Mouse (Mus musculus) lung, adult 2 months (tissue): ENCODE results near the gene L3mbtl4. TPM values are rescaled to one million over a fixed set of nuclear protein-coding genes. Genes with fewer than 3 reads are reported as not detected.

Source experiments
- DNase-seq: peaks from one replicate; pipeline ENCODE4 v3.0.0; 2022
- H3K4me1 ChIP-seq: fragments of 200-500 bp; 2 replicates; pipeline ENCODE4 v1.6.1; 2011; ENCODE audit warnings: low read length; ENCODE audit not compliant: control insufficient read depth, insufficient read depth
- H3K4me3 ChIP-seq: fragments of 200-500 bp; replicated peaks from 2 replicates; pipeline ENCODE3; 2011; ENCODE audit warnings: low read depth, mild to moderate bottlenecking, control low read depth, low read length; ENCODE audit errors: extremely low read depth
- CTCF ChIP-seq: fragments of 200-500 bp; IDR thresholded peaks from 2 replicates; pipeline ENCODE4 v1.5.1; 2011; ENCODE audit warnings: mild to moderate bottlenecking, low read length, control low read depth; ENCODE audit not compliant: insufficient read depth
- POLR2A ChIP-seq: fragments of 200-500 bp; IDR thresholded peaks from 2 replicates; pipeline ENCODE4 v1.6.1; 2011; ENCODE audit warnings: low read depth, mild to moderate bottlenecking, control low read depth, low read length, borderline replicate concordance; ENCODE audit errors: extremely low read depth
- WGBS: fragments of 180-500 bp; shearing (Covaris S2); methylation state at CpG from one replicate; pipeline ENCODE4 v1.1.7; 2018; 5-methylcytosine and 5-hydroxymethylcytosine counted together
- polyA plus RNA-seq: library from polyadenylated mRNA; depleted of rRNA; stranded (reverse); fragments of >200 nt; gene quantifications from 2 replicates; pipeline ENCODE4 v1.2.3, GENCODE M21; 2012

L3mbtl4 gene
- polyA plus RNA-seq, 1 experiment = not detected

DNA sequence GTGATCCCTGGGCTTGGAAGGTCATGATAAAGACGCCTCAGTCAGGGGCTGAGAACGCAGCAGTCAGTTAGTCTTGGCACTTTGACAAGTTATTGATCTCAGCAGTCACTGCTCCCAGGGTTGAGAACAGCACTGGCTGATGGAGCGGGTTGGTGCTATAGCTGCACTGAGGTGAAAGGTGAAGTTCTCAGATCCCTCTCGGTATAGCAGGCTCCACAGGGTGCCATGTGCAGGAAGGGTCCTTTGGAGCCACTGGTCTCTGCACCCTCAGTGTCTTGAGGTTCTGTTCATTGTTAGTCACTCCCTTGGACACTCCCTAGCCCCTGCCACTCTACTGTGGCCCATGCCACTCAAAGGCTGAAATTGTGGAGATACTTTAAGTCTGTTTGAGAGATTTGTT, 14.5 kb downstream of the L3mbtl4 start:
- no peak overlapping the region for H3K4me3 ChIP-seq
- no peak for TF ChIP-seq POLR2A
- TF ChIP-seq CTCF = no peak
- WGBS = 84% methylated on average over 4 of the region's 4 CpGs

DNA sequence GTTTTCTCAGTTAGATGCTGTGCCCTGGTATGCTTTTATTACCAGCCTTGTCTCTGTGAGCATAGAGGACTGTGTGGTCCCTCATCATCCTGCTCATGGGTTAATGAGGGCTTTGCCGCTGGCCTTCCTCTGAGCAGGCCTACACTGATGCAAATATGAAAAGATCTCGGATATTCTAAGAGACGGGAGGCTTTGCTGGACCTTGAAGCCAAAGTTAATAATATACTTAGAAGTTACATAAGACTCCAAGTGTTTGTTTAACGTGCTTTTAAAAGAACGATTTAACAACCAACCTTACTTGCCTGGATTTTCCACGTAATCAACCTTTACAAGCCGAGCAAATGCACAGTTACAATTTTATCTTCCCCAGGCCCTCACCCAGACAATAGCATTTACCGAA, 15.1 kb downstream of the L3mbtl4 start:
- no peak for DNase-seq
- TF ChIP-seq CTCF = no peak
- TF ChIP-seq POLR2A = no peak
- H3K4me3 ChIP-seq = no peak overlapping the region
- 73% methylated on average over 8 of the region's 8 CpGs for WGBS
- H3K4me1 ChIP-seq = no peaks in the 10 kb centered on the region

More for the DNA sequence above, 14.5 kb downstream of the L3mbtl4 start:
- H3K4me1 ChIP-seq = no peaks in the 10 kb centered on the region
- DNase-seq = no peak

DNA sequence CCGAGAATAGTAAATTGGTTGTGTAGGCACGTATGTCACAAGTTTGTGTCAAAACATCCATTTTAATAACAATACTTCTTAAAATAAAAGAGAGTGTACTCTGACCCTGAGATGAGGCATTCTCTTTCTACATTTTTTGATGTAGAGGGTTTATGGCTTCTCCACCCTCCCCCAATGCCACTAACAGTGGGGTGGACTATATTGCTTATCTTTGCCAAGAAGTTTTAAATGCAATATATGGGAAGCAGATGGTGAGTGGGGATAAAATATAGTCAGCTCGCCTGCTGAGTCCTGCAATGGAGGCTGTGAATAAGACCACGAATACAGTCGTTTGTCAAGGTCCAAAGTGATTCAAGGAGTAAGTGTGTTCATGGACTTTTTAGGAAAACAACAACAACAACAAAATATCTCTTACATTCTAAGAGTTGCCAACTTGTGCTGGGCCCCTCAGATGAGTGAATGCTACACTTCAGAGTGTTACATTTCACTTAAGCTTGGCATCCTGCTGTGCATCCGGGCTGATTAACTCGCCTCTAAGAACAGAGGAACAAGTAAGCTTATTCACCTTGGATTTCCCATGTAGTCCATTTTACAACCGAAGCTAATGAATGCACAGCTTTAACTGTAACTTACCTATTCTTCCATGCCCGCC, 18.2 kb downstream of the L3mbtl4 start:
- no peak for DNase-seq
- no peak for TF ChIP-seq POLR2A
- no peak for TF ChIP-seq CTCF
- no peak overlapping the region for H3K4me3 ChIP-seq
- WGBS = 69% methylated on average over 9 of the region's 9 CpGs
- no peaks in the 10 kb centered on the region for H3K4me1 ChIP-seq

DNA sequence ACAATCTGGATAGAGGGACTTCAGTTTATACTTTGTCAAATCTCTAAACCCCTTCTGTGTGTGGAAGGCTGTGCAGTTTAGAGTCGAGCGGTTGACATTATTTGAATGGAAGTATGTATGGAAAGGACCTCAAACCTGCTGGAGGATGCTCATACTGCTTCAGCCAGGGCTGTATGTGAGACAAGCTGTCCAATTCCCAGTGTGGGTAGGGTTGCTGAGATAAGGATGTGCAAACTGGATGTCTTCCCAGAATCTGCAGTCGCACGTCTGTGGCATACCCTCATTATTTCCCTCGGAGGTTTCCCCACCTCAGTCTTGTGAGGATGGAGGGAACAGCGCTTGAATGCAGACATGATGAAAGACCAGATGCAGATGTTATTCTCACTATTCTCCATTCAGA, 34.8 kb downstream of the L3mbtl4 start:
- WGBS = 67% methylated on average over 6 of the region's 6 CpGs
- Histone ChIP-seq H3K4me1 (no peaks in the 10 kb centered on the region), H3K4me3 (no peak overlapping the region)
- no peak for DNase-seq
- TF ChIP-seq CTCF (no peak), POLR2A (no peak)

DNA sequence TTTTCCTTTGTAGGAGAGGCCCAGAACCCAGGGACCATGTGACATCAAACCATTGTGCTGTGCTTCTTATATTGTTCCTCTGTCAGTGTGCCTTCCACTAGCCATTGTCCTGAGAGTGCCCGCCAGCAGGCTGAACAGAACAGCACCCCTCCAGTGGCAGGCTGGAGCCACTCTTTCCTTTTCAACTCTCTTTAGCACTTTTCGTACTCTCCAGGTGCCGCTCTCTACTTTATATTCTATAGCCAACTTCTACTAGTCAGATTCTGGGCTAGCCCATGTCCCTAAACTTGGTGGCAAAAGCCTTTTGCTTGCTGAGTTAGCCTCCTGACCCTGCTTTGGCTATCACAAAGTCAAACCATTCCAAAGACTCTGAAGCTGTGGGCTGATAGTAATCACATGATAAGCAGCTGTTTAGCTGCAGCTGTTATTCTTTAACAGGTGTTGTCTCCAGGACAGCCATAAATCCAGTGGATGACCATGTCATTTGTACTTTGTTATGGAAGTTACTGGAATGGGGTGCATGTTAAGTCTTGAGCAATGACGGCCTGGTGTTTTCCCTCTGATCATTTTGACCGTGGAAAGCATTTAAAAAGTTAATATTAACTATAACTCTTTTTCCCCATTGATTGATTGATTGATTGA, 38.8 kb downstream of the L3mbtl4 start:
- TF ChIP-seq POLR2A = no peak
- TF ChIP-seq CTCF = no peak
- H3K4me3 ChIP-seq = no peak overlapping the region
- DNase-seq = no peak
- 84% methylated on average over 5 of the region's 5 CpGs for WGBS
- no peaks in the 10 kb centered on the region for H3K4me1 ChIP-seq

DNA sequence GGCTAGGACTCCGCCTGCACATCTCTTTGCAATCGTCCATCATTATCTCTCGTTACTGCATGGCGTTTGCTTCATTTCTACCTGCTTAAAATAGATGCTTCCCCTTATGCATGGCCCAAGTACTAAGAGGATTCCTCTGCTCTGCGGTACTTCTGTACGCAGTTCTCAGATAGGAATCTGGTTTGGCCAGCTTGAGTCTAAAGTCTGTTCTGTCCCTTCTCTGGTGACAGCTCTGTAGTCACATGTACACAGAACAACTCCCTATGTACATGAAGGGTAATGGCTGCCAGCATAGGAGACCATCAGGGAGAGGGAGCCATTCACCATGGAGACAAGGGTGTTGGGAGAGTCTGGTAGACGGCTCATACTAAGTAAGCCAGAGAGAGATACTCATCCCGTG, 47.3 kb downstream of the L3mbtl4 start:
- WGBS = 86% methylated on average over 8 of the region's 8 CpGs
- Histone ChIP-seq H3K4me1 (no peaks in the 10 kb centered on the region), H3K4me3 (no peak overlapping the region)
- no peak for DNase-seq
- TF ChIP-seq POLR2A (no peak), CTCF (no peak)

DNA sequence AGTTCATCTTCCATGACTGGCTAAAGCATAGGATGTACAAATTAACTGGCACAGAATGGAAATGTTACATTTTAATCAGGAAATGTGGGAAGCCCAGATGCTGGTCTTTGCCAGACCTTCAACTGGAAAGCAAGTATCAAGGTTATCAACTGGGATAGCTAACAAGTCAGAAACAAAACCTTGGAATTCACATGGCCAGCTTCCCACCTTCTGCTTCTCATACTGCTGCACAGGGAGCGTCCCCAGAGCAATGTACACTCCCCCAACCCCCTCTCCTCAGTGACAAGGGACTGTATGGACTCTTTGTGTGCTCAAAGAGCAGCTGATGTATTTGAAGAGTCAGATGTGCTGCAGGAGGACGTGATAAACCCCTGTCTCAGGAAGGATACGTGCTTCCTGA, 49.0 kb downstream of the L3mbtl4 start:
- Histone ChIP-seq H3K4me1 (no peaks in the 10 kb centered on the region), H3K4me3 (no peak overlapping the region)
- 35% methylated on average over 3 of the region's 3 CpGs for WGBS
- DNase-seq = no peak
- TF ChIP-seq POLR2A (no peak), CTCF (no peak)

DNA sequence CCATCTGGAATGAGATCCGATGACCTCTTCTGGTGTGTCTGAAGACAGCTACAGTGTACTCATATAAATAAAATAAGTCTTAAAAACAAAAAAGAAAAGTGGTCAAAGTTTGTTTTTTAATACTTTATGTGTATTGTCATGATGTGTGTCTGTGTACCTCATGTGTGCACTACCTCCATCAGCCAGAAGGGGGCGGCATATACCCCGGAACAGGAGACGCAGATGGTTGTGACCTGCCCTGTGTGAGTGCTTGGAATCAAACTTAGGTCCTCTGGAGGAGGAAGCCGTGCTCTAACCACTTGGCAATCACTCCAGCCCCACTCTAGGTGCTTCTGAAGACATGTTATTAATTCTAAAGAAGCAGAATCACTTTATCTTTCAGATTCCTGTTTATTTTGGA, 58.6 kb downstream of the L3mbtl4 start:
- 77% methylated on average over 5 of the region's 5 CpGs for WGBS
- no peak for TF ChIP-seq POLR2A
- TF ChIP-seq CTCF = no peak
- Histone ChIP-seq H3K4me1 (no peaks in the 10 kb centered on the region), H3K4me3 (no peak overlapping the region)
- no peak for DNase-seq

DNA sequence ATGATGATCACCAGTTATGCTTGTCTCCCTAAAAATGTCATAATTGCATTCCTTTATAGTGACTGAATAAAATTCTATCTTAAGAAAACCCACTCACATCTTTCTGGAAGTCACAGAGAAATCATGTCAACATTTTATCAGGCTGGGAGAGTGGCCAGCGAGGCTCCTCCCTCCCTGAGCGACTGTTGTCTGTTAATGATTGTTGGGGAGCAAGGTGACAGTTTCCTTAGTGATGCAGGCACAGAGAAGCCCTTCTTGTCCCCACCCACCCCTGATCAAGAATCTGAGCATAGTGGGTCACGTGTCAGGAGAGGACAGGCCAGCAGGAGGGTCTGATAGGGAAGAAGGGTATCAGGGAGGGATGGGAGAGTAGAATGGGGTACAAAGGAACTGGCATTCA, 59.8 kb downstream of the L3mbtl4 start:
- TF ChIP-seq POLR2A = no peak
- no peak for DNase-seq

DNA sequence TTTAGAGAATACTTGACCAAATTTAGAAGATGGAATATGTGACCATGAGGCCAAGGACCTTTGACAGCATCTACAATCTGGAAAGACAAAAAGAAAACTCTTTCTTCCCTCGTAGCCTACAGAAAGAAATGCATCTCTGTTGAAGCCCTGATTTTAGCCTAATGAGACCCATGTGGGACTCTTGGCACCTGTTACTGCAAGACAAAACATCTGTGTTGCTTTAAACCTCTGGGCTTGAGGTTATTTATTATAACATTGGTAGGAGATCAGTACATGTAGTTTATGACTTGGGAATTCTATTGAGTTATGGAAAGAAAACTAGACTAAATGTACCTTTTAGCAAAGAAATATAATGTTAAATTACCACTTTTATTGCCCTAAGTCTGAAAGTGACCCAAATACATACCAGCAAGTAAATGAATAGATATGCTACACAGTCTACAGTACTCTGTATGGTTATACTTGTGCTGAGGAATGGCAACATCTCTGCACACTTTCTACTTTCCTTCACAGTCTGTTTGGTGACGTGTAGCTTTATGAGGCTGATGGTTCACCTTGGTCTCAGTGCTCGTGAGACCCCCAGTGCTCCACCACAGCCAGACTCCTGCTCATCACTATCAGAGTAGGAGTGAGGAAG, 65.4 kb downstream of the L3mbtl4 start:
- no peak for TF ChIP-seq POLR2A
- TF ChIP-seq CTCF = no peak
- no peak for DNase-seq
- Histone ChIP-seq H3K4me1 (no peaks in the 10 kb centered on the region), H3K4me3 (no peak overlapping the region)
- WGBS = 76% methylated on average over 3 of the region's 3 CpGs

More for the DNA sequence above, 59.8 kb downstream of the L3mbtl4 start:
- no peaks in the 10 kb centered on the region for H3K4me1 ChIP-seq
- WGBS = 25% methylated on average over 3 of the region's 3 CpGs
- H3K4me3 ChIP-seq = no peak overlapping the region
